Mouse (Mus musculus): ENCODE measurements at regions not wholly inside any gene's neighbourhood (a gene's known extent, or its start where the extent isn't known, plus 50 kb on each side); places are given as distances from the start of the nearest gene placed in this dataset.
A peak's percentile ranks its signal among the peaks of the same experiment; 100 is the strongest.

DNA sequence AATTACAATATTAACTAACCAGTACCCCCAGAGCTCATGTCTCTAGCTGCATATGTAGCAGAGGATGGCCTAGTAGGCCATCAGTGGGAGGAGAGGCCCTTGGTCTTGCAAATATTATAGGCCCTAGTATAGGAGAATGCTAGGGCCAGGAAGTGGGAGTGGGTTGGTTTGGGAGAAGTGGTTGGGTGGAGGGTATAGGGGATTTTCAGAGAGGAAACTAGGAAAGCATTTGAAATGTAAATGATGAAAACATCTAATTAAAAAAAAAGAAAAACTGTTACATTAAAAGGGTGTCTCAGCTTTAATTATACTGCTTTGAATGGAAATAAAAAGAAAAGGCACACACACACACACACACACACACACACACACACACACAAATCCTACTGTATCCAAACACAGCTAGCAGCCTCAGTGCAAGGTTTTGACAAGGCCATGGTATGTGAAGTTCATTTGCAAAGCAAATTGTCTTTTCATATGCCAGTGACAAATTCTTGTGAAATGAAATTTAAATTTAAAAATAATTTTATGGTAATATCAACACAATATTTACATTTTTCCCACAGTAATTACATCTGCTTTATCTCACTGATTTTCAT, 180.6 kb downstream of the Casp12 start:
- no peaks in the 10 kb centered on the region for H3K9me3 ChIP-seq (replicated peaks; ENCODE audit: insufficient read depth, low read length)
- H3K79me2 ChIP-seq (ENCODE audit: control insufficient read depth, insufficient read depth, low read length, poor library complexity): no peaks in the 10 kb centered on the region
- H3K27ac ChIP-seq (ENCODE audit: control insufficient read depth, low read depth, low read length): no peak overlapping the region
- H3K4me1 ChIP-seq (ENCODE audit: control insufficient read depth in 1 of 2, insufficient read depth in 2 of 2, low read length in 2 of 2): peaks cover 0 to 2% of the 10 kb centered on the region in 2 experiments; a peak in 1 of 4 replicates
- H3K4me3 ChIP-seq (ENCODE audit: control insufficient read depth in 1 of 2, insufficient read depth in 1 of 2, low read depth in 2 of 2, low read length in 2 of 2): no peak overlapping the region
- DNase-seq (ENCODE audit: low read depth, low spot score): no peak
- TF ChIP-seq HCFC1 (IDR thresholded peaks at IDR 0.05; ENCODE audit: low read depth, low read length): no peak
- TF ChIP-seq SIN3A (IDR thresholded peaks at IDR 0.05; ENCODE audit: low read length): no peak
- no peak for TF ChIP-seq SMC3 (IDR thresholded peaks at IDR 0.05; ENCODE audit: low read depth, low read length)
- TF ChIP-seq MAX (IDR thresholded peaks at IDR 0.05; ENCODE audit: low read length): no peak
- H3K36me3 ChIP-seq (ENCODE audit: control insufficient read depth in 1 of 2, insufficient read depth in 2 of 2, low read length in 2 of 2): no peaks in the 10 kb centered on the region
- no peak overlapping the region for H3K9ac ChIP-seq (ENCODE audit: control insufficient read depth, low read depth, low read length, poor library complexity, severe bottlenecking)
- no peaks in the 10 kb centered on the region; a peak in 1 of 4 replicates for H3K27me3 ChIP-seq (ENCODE audit: control insufficient read depth in 1 of 2, insufficient read depth in 2 of 2, low read length in 2 of 2)

GRCm38 (mm10) chr9:5542604-5543003, 197.4 kb downstream of the Casp12 start:
- no peaks in the 10 kb centered on the region for H3K79me2 ChIP-seq (ENCODE audit: control insufficient read depth, insufficient read depth, low read length, poor library complexity)
- H3K27ac ChIP-seq (ENCODE audit: control insufficient read depth, low read depth, low read length): no peak overlapping the region
- H3K4me1 ChIP-seq (ENCODE audit: control insufficient read depth in 1 of 2, insufficient read depth in 2 of 2, low read length in 2 of 2): no peaks in the 10 kb centered on the region
- TF ChIP-seq ZC3H11A (IDR thresholded peaks at IDR 0.05; ENCODE audit: low read depth, low read length): 0 out of 2 replicates have a peak, but pooled peaks have one; percentile 9
- TF ChIP-seq ZNF384 (IDR thresholded peaks at IDR 0.05; ENCODE audit: low read depth, low read length): no peak
- TF ChIP-seq CTCF (IDR thresholded peaks at IDR 0.05 in 2 of 3, conservative IDR thresholded peaks at IDR 0.05 in 1 of 3; ENCODE audit: control insufficient read depth in 1 of 3, insufficient read depth in 1 of 3, low read depth in 2 of 3, low read length in 3 of 3, poor library complexity in 1 of 3, severe bottlenecking in 1 of 3): peak in 1 of 3 experiments; percentile 25; a peak in 2 of 6 replicates
- peak; percentile 32 for TF ChIP-seq SMC3 (IDR thresholded peaks at IDR 0.05; ENCODE audit: low read depth, low read length)
- TF ChIP-seq RAD21 (IDR thresholded peaks at IDR 0.05; ENCODE audit: low read depth, low read length): peak; percentile 19
- TF ChIP-seq GABPA (IDR thresholded peaks at IDR 0.05; ENCODE audit: low read depth, low read length): no peak
- no peak for TF ChIP-seq HCFC1 (IDR thresholded peaks at IDR 0.05; ENCODE audit: low read depth, low read length)
- TF ChIP-seq TBP (IDR thresholded peaks at IDR 0.05; ENCODE audit: low read depth, low read length): no peak
- no peak for TF ChIP-seq MYB (IDR thresholded peaks at IDR 0.05; ENCODE audit: low read depth, low read length)
- no peaks in the 10 kb centered on the region for H3K27me3 ChIP-seq (ENCODE audit: control insufficient read depth in 1 of 2, insufficient read depth in 2 of 2, low read length in 2 of 2)
- H3K9me3 ChIP-seq (replicated peaks; ENCODE audit: insufficient read depth, low read length): no peaks in the 10 kb centered on the region
- H3K4me3 ChIP-seq (ENCODE audit: control insufficient read depth in 1 of 2, insufficient read depth in 1 of 2, low read depth in 2 of 2, low read length in 2 of 2): no peak overlapping the region
- H3K9ac ChIP-seq (ENCODE audit: control insufficient read depth, low read depth, low read length, poor library complexity, severe bottlenecking): no peak overlapping the region
- DNase-seq (ENCODE audit: low read depth, low spot score): no peak
- H3K36me3 ChIP-seq (ENCODE audit: control insufficient read depth in 1 of 2, insufficient read depth in 2 of 2, low read length in 2 of 2): no peaks in the 10 kb centered on the region

GRCm38 (mm10) chr9:5575072-5575471, 229.8 kb downstream of the Casp12 start:
- no peak overlapping the region for H3K9ac ChIP-seq (ENCODE audit: control insufficient read depth, low read depth, low read length, poor library complexity, severe bottlenecking)
- DNase-seq (ENCODE audit: low read depth, low spot score): no peak
- peaks cover 0 to 2% of the 10 kb centered on the region in 2 experiments; a peak in 1 of 4 replicates for H3K36me3 ChIP-seq (ENCODE audit: control insufficient read depth in 1 of 2, insufficient read depth in 2 of 2, low read length in 2 of 2)
- TF ChIP-seq ELF1 (IDR thresholded peaks at IDR 0.05; ENCODE audit: low read depth, low read length): no peak
- TF ChIP-seq KAT2A (conservative IDR thresholded peaks at IDR 0.05; ENCODE audit: low read depth, low read length): no peak
- TF ChIP-seq HCFC1 (IDR thresholded peaks at IDR 0.05; ENCODE audit: low read depth, low read length): no peak
- TF ChIP-seq MAZ (IDR thresholded peaks at IDR 0.05; ENCODE audit: low read depth, low read length): no peak
- TF ChIP-seq TBP (IDR thresholded peaks at IDR 0.05; ENCODE audit: low read depth, low read length): no peak
- TF ChIP-seq NELFE (IDR thresholded peaks at IDR 0.05; ENCODE audit: low read depth, low read length): no peak
- no peak for TF ChIP-seq POLR2AphosphoS5 (IDR thresholded peaks at IDR 0.05; ENCODE audit: borderline replicate concordance, low read depth, low read length)
- TF ChIP-seq CTCF (IDR thresholded peaks at IDR 0.05 in 2 of 3, conservative IDR thresholded peaks at IDR 0.05 in 1 of 3; ENCODE audit: control insufficient read depth in 1 of 3, insufficient read depth in 1 of 3, low read depth in 2 of 3, low read length in 3 of 3, poor library complexity in 1 of 3, severe bottlenecking in 1 of 3): no peak
- TF ChIP-seq MAX (IDR thresholded peaks at IDR 0.05; ENCODE audit: low read length): no peak
- TF ChIP-seq POLR2AphosphoS2 (IDR thresholded peaks at IDR 0.05; ENCODE audit: low read length): no peak
- no peak for TF ChIP-seq BHLHE40 (IDR thresholded peaks at IDR 0.05; ENCODE audit: borderline replicate concordance, low read depth, low read length)
- no peak for TF ChIP-seq RCOR1 (IDR thresholded peaks at IDR 0.05; ENCODE audit: low read depth, low read length)
- no peak for TF ChIP-seq CHD2 (IDR thresholded peaks at IDR 0.05; ENCODE audit: low read length)
- no peak for TF ChIP-seq USF1 (IDR thresholded peaks at IDR 0.05; ENCODE audit: low read depth, low read length)
- H3K79me2 ChIP-seq (ENCODE audit: control insufficient read depth, insufficient read depth, low read length, poor library complexity): no peaks in the 10 kb centered on the region
- H3K4me1 ChIP-seq (ENCODE audit: control insufficient read depth in 1 of 2, insufficient read depth in 2 of 2, low read length in 2 of 2): no peaks in the 10 kb centered on the region
- no peak overlapping the region for H3K27ac ChIP-seq (ENCODE audit: control insufficient read depth, low read depth, low read length)
- H3K4me3 ChIP-seq (ENCODE audit: control insufficient read depth in 1 of 2, insufficient read depth in 1 of 2, low read depth in 2 of 2, low read length in 2 of 2): no peak overlapping the region
- H3K9me3 ChIP-seq (replicated peaks; ENCODE audit: insufficient read depth, low read length): no peaks in the 10 kb centered on the region
- no peaks in the 10 kb centered on the region for H3K27me3 ChIP-seq (ENCODE audit: control insufficient read depth in 1 of 2, insufficient read depth in 2 of 2, low read length in 2 of 2)
